Mouse (Mus musculus) cerebellum, postnatal 10 days (tissue): ENCODE measurements around the gene Runx3.

ENCODE experiments used
- DNase-seq, 2 experiments: peaks; one replicate each; pipeline ENCODE4 v3.0.0; 2021; ENCODE audit warnings: mixed read lengths in 2 of 2

Gene Runx3

DNA sequence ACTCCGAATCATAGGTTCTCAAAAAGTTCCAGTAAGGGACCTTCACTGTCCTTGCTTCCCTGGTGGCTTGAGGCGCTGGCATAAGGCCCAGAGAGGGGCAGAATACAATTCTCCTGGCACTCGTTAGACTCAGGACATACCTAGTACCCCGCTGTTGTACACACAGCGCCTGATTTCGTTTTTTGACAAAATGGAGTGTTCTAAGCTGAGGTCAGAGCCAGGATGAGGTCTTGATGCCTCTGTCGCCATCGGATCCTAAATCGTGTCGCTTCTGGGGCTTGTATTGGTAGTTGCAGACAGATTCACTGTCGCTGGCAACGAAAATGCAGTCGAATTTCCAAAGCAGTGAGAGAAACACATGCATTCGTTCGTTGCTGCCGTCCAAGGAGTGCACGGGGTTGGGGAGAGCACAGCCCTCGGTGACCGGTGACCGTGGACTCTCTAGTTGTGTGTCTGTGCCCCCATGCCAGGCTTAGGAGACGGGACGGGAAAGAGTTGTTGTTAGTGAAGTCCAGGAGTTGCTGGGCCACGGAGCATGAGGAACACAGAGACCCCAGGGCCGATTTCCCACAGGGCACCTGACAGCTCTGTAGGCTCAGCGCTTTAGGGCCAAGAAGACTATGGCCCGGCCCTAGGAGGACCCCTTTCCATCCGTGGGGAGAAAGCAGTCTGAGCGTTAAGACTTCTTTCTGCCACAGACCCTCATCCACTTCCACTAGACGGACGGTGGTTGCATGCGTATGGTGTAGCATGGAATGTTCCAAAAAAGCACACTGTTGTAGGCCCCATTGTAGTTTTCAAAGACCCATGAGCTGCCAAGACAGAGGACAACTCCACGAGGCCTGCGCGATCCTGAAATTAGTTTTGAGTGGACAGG is 30.9 kb downstream of the Runx3 start:
- peak in 1 of 2 experiments; percentile 71 for DNase-seq

DNA sequence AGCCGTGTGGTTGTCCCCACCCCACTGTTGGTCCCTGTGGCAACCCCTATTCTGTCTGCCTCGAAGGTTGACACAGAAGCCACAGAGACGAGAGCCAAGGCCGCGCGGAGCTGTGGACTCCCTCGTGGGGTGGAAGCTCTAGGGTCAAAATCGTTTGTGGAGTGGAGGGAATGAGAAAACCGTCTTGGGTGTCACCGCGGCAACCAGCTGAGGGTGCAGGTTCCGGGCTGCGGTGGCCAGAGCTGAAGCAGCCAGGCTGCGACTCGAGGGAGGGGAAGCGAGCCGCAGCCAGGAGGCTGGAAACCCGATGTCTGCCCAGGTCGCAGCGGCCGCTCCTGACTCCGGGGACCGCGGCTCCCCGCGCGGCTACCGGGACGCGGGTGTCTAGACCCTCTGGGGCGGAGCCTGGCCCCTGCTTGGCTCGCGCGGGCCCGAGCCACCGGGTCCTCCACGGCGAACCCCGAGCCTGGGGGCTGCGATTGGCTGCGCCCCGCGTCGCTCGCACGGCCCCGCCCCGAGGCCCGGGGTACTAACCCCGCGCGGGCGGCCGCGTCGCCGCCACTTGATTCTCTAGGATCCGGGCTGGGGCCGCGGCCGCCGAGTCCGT is 31.6 kb downstream of the Runx3 start:
- peak in 1 of 2 experiments; percentile 47 for DNase-seq

DNA sequence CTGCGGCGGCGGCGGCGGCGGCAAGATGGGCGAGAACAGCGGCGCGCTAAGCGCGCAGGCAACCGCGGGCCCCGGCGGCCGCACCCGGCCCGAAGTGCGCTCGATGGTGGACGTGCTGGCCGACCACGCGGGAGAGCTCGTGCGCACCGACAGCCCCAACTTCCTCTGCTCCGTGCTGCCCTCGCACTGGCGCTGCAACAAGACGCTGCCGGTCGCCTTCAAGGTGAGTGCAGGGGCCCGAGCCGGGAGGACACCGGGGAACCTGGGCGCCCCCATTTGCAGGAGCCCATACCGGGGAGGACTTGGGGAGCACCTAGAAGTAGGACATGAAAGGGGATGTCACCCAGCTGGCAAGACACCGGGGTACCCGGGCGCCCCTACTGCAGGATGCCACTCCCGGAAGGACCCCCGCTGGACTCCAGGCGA is 32.4 kb downstream of the Runx3 start:
- peak; percentile 40 to 49 for DNase-seq

DNA sequence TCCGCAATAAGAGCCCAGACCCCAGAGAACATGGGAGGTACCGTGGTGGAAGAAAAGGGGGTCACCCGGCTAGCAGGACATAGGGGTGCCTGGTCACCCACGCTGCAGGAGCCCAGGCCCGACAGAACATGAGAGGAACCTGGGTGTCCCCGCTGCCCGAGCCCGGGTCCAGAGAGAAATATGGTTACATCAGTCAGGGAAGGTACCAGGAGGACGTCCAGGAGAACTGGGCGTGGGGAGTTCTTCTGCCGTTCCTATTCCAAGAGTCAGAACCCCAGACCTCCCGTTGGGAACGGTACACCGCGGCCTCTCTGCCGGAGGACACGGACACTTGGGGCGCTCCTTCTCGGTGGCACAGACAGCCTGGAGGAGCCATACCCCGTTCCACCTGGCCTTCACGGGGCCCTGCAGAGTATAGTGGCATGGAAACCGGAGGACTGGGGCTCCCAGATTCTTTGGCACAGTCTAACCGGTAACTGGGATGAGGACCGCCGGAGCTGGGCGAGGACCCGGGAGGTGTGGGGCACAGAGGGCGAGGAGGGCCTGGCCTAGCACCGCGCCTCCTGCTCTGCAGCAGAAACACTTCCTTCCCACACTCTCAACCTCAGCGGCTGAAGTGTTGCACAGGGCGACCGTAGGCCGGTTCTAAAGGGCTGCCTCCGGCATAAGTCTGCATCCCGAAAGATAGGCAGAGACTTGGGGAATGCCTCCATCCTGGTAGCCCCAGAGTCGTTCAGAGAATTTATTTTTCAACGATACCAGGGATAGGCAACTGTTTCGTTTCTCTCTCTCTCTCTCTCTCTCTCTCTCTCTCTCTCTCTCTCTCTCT is 33.0 kb downstream of the Runx3 start:
- peak; percentile 38 to 58 for DNase-seq

DNA sequence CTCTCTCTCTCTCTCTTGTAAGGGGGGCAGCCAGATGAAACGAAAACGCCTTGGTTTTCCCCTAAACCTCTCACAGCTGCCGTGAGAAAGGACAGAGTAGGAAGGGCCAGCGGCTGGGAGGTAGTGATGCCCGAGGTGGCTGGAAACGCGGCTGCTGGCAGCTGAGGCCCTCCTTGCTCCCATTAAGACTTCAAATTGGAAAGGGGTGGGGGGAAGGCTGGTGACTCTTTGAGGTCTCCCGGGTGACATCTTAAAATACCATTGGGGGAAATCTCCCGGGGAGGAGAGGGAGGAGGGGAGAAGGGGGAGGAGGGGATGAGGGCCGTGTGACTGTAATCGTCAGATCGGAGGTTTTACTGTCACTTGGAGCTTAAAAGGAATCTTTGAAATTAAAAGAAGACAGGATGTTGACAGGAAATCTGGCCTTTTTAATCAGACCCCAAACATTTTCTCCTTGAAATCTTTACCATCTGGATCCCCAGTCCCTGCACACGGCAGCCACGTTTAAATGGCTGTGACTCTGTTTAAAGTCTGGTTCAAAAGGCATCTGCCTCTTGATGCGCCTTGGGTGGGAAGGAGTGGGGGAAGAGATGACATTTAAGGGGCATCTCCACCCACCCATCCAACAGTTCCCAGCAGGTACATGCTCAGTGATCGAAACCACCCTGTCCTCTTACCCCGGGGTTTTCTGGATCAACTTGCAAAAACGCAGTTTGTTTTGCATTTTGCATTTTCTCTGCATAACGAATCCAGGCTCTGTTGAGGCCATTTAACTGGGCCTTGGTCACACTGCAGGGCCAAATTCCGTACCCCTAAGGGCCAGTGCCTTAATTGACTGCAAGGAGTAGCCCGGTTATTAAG is 33.9 kb downstream of the Runx3 start:
- peak in 1 of 2 experiments; percentile 56 for DNase-seq

DNA sequence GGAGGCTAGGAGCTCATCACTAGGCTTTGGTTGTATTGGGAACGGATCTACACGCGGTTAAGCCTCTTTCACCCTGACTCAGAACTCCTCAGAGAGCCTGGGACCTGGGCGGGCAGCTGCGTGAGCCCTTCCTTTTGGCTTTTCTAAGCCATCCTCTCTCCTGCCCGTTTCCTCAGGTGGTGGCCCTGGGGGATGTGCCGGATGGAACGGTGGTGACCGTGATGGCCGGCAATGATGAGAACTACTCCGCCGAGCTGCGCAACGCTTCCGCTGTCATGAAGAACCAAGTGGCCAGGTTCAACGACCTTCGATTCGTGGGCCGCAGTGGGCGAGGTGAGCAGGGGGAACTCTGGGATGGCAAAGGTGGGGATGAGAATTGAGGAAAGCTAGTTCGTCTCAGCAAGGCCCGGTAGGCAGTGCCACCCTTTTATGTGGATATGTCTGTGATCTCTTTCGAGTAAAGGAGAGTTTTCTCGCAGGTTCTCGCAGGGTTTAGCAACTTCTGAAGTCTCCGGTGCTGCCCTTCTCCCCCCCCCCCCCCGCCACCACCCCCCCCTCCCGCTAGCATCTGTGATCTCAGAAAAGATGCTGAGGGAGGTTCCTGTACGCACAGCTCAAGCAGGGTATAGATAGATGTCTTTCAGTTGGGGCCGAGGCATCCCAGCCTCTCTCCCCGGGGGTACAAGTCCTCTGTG is 34.8 kb downstream of the Runx3 start:
- peak in 1 of 2 experiments; percentile 48 for DNase-seq

DNA sequence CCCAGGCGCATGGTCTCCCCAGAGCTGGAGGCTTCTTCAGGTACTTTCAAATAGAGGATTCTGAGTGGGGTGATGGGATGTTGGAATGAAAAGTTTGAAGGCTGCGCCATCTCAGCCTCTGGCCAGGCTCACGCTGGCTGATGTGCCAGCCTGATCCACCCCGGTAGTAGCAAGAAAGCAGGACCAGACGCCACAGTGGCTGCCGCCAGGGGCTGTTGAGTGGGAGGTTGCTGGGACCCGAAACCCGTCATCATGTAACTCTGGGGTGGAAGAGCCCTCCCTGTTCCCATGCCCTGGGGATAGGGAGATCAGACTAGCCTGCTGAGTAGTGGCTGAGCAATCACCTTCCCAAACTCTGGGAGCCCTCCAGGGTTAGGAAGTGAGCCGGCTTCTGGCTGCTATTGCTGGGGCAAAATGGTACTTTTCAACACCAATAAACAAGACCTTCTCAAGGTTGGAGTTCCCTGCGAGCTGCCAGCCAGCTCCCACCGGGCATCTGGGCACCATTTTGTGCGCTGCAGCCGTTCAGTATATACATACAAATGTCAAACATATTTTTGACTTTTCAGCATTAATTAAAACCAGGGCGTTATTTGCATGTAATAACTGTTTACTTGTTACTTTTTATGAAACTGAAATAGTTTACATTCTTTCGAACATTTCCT is 35.5 kb downstream of the Runx3 start:
- no peak for DNase-seq

DNA sequence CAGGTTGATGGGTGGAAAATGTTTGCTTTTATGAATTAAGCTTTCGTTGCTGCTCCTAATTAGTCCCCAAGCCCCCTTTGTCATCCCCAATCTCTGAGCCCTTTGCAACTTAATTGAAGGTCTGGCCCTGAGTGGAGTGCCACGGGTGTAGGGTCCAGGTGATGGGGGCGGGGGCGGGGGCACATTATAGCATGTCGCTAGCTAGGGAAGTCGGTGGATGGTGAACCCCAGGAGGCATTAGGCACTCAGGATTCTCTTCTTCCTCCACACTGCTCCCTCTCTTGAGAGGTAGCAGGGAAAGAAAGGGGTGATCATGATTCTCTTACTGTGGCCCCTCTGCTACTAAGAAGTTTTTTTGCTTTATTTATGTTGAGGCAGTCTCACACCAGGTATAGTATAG is 36.1 kb downstream of the Runx3 start:
- no peak for DNase-seq

DNA sequence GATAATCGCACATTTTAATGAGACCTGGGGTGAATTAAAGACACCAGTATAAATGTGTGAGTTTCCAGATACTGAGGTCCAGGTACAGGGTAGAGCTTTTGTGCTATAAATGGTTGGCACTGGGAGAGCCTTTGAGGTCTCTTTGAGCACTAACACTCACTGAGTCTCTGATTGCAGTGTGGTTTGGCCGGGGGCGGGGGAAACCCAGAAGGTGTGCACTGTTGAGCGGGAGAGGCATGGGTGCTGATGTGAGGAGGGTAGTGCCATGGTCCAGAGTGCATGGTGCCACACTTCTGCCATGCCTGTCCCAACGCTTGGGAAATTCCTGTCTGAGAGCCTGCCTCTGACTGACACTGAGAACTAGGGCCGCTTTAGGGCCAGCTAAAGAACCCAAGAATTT is 36.9 kb downstream of the Runx3 start:
- DNase-seq = no peak

DNA sequence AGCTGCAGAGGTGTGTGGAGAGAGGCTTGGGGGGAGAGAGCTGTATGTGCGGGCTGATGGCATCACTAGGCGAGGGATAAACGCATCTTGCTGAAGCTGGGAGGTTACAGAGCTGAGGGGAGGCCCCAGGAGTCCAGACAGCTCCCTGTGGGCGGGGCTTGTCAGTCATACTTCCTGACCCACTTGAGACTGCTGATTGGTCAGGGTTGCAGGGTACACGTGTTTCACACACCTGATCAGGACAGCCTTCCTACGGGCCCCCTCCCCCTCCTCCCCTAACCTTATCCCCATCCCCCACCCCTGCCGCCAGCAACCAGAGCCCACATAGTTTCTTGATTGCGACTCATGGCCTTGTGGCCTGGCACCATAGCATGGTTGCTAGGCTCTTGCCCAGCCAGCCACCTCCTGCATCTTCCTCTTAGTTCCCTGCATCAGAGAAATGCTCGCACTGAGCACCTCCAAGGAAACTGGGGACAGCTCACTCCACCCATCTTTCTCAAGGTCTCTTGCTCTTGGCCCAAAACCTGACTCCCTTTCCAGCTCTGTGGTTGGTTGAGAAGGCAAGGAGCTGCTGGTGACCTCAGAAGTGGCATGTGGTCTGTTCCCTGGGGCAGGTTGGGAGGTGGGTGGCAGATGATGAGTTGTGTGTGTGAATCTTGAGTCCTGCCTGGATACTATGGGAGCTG is 38.4 kb downstream of the Runx3 start:
- DNase-seq = no peak

DNA sequence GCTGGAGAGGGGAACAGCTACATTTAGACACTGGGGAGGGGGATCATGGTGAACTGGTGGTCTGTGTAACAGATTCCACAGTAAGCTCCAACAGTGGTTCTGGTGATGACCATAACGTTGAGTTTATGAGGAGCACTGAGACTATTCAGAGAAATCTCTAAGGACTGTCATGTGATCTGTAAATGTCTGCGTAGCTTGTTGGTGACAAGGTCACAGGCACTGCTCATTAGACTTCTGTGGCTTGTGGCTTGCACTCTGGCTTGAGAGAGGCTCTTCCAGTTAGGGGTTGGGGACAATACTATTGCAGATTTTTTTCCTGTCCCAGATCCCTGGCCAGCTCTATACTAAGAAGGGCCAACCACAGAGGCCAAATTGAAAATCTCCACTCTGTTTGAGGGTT is 39.2 kb downstream of the Runx3 start:
- DNase-seq = no peak

DNA sequence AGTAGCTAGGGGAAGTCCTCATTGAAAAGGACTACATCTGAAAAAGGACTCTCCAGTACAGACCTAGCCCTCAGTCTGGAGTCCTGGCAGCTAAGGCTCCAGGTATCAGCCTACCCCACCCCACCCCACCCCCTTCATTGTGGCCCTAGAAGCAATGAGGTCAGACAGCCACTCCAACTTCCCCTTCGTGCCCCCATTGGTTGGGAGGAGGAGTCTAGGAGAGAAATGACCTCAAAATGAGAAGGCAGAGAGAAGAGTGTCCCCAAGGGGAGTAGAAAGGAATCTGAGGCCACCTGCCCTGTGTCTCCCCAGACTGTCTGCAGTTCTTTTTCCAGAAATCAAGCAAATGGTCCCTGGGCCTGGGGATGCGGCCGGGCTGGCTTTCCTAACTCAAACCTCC is 39.7 kb downstream of the Runx3 start:
- no peak for DNase-seq

DNA sequence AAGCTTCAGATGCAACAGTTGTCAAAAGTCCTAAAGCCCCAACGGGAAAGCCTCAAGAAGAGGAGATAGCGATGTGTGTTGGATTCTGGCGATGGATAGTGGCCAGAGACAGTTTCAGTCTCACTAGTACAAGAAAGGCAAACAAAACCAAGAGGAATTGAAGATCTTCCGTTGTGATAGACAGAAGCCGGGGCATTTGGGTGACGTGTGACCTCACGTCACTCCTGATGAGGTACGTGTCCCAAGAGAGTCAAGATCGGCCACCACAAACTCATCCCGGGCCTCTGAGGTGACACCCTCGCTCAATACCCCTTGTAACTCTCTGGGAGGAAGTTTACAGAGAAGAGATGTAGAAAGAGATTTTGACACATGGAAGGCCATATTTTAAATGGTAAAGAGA is 41.0 kb downstream of the Runx3 start:
- no peak for DNase-seq

DNA sequence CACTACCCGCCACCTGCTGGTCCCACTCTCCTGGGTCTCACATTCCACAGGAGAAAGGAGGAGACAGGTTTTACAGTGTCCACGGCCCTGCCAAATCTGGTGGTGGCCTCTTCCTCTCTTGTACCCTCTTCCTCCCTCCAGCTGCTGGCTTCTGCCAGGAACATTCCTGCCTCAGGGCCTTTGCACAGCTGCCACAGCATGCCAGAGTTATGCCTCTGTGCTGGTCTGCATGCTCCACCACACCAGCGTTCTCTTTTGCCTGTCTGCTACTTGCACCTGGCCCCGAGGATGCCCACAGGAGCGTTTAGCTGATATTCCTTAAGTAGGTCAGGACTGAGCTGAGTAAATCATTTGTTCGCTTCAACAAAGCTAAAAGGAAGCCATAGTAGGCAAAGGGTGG is 45.3 kb downstream of the Runx3 start:
- no peak for DNase-seq

DNA sequence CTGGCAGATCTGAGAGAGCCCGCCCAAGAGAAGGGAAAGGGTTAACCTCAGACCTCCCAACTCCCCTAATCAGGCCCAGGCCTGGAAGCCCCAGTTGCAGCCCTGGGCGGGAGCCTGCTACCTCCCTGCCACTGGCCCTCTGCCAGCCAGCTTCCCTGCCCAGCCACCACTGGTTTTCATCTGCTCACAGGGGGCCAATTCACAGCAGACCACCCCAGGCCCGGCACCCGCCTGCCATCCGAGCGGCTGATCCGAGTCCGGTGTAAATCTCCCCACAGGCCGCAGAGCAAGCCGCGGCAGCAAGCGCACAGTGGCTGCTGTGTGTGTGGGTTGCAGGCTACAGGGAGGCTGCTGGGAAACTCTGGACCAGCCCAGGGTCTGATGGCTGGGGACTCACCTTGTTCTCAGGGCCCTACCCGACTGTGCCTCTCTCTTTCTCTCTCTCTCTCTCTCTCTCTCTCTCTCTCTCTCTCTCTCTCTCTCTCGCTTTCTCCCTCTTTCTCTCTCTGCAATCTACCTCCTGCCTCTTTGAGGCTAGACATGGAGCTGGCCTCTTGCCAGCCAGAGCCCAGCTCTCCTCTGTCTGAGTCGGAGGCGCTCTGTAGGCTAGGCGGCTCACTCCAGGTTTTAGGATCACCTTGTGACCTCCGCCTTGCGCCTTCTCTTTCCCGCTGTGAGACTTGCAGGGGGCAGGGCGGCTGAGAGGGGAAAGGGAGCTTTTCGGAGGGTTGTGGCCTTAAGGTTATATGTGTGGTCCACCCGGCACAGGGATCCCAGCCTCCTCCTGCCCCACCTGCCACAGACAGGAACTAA is 46.2 kb downstream of the Runx3 start:
- DNase-seq = peak in 1 of 2 experiments; percentile 42

DNA sequence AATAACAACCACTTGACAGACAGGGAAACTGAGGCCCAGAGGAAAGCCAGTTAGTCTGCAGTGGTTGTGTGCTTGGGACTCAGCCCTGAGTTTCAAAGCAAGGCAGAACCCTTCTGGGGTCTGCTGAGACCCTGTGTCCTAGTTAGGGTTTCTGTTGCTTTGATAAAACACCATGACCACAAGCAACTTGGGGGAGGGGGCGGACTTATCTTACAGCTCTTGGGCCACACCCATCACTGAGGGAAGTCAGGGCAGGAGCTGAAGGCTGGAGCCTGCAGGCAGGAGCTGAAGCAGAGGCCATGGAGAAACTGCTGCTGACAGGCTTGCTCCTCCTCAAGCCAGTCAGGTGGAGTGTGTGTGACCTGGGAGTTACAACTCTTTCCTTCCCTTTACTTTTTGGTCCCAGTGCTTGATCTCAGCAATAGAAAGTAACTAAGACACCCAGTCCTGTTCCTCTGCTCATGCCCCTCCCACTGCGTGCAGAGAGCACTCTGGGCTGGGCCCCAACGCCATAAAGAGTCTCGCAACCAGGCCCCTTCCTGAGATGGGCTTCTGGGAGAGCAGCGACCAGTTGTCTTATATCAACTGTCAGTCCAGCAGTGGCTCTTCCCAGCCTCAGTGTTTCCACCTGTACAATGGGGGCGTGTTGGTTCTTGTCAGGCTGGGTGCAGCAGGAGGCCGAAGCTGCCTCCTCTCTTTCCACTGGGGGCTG is 47.5 kb downstream of the Runx3 start:
- no peak for DNase-seq

DNA sequence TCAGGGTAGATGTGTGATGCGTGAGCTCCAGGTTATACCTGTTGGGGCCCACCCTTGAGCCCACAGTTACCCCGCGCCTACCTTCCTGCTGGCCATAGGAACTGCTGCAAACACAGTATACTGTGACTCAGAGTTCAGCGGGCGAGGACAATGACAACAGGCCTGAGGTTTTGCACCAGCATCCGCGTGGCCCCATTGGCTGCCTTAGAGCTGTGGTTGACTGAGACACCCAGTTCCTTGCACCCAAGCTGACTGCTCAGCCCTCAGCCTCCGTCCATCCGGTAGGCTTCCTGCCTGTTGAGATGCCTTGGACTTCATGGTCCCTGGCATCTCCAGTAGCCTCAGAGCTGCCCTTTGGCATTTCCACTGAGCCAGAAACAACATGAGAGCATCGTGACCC is 48.6 kb downstream of the Runx3 start:
- DNase-seq = no peak

DNA sequence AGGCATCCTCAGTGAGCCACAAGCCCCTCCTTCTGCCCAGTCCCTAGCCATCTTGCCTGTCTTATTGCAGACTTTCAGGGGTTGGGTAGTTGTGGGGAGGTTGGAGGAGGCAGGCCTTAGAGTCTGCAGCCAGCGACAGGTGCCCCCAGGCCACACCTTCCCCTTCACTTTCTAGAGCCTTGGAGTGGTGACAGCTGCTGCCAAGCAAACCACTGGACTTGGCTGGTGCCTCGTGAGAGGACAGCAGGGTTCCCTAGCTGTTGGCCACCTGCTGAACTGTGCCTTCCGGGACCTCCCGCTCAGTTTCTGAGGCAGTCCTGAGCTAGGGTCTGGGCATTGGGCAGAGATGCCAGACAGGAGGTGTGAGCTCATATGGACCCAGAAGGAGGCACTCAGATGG is 49.0 kb downstream of the Runx3 start:
- no peak for DNase-seq

DNA sequence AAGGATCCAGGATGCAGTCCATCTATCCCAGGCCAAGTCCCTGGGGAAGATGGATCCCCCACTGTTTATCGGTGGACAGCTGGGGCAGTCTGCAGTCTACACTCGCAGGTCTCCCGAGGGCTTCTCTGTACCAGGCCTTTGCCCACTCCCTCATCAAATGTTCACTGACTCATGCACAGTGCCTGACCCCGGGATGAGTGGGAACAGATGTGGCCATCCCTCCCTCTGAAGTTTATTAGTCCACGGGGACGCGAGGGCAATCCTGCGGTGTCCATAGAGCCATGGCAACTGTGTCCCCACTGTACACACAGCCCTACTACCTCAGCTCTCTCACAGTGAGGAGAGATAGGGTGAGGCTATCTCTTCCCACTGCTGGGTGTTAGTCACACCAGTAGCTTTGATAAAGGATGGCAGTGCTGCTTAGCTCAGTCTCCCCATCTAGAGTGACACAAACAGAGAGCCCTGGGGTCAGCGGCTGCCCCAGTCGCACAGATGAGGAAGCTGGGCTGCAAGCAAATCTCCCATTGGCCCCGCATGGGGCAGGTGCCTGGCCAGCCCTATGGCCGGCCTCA is 50.9 kb downstream of the Runx3 start:
- DNase-seq = no peak
